8 mouse cellular contexts compared by ENCODE assay signal in genomic region chrX:99049247-99049646, GRCm38 (mm10). TPM values are rescaled to one million over a fixed set of nuclear protein-coding genes. Genes with fewer than 3 reads are reported as not detected.
A peak's percentile ranks its signal among the peaks of the same experiment; 100 is the strongest.
DNase-seq lines count a peak whose midpoint lies in the region; ATAC-seq lines count a peak whose summit lies in the region.

No protein-coding gene starts in this region.

- peak; percentile 9 for DNase-seq in layer of hippocampus, adult 9-11 months
- no peak for DNase-seq in layer of hippocampus, postnatal 10 days (ENCODE audit: low spot score in 2 of 2)
- peak; percentile 62 for DNase-seq in heart, adult 8-10 months (ENCODE audit: low spot score)
- peak; percentile 61 to 69 for DNase-seq in kidney, postnatal 36 days
- DNase-seq in B cell, adult 2 months, result no peak
- DNase-seq in layer of hippocampus, adult 18-20 months (ENCODE audit: low spot score in 2 of 2), result no peak
- no peak for DNase-seq in cerebellum, adult 8-10 months

- ATAC-seq in megakaryocyte-erythroid progenitor cell, adult 5-6 weeks (replicated peaks; ENCODE audit: low FRiP score, low TSS enrichment, poor library complexity, severe bottlenecking), result peak; percentile 71

RNA-seq across cellular contexts. Expression of gene Stard8, which starts 46.2 kb away (rescaled TPM):
- 1 to 10 TPM; 8.6 to 8.9 TPM for total RNA-seq in layer of hippocampus, postnatal 10 days (2021)
- total RNA-seq in heart, adult 8-10 months (2022), result 10 to 100 TPM; 26.1 to 28.2 (median 26.4) TPM
- total RNA-seq in megakaryocyte-erythroid progenitor cell, adult 5-6 weeks (2014; fragmentation: Nextera tagmentation), result 0.28 and 5.5 TPM in 2 replicates
- 0.42 TPM in 2 replicates for total RNA-seq in megakaryocyte-erythroid progenitor cell, adult 5-6 weeks (2017)
- 1 to 10 TPM; 8.9 to 10.0 TPM for total RNA-seq in layer of hippocampus, adult 18-20 months (2021)

Comparison
In these comparisons a context has a peak if more than half of its experiments do, and no peak if none do; other contexts are left out.
1. DNase-seq: peak in layer of hippocampus, adult 9-11 months (single experiment), heart, adult 8-10 months (single experiment) and kidney, postnatal 36 days (2 of 2); none in layer of hippocampus, postnatal 10 days (0 of 2), B cell, adult 2 months (0 of 2), layer of hippocampus, adult 18-20 months (0 of 2) and cerebellum, adult 8-10 months (single experiment).